Mouse (Mus musculus): ENCODE results near the gene Wnt3a. TPM values are rescaled to one million over a fixed set of nuclear protein-coding genes. Genes with fewer than 3 reads are reported as not detected.
A peak's percentile ranks its signal among the peaks of the same experiment; 100 is the strongest.

Gene Wnt3a
- polyA plus RNA-seq, 1 experiment from 2014 or later = 2.0 TPM

GRCm38 (mm10) chr11:59201216-59202002, 89.1 kb downstream of the Wnt3a start:
- Histone ChIP-seq H3K4me1 (replicated peaks; ENCODE audit: control insufficient read depth, insufficient read depth) (0 out of 2 replicates have a peak, but pooled peaks cover 2% of the 10 kb centered on the region), H3K36me3 (ENCODE audit: control insufficient read depth, insufficient read depth, low read length) (peaks cover 2% of the 10 kb centered on the region; the same call in 1 of the 2 replicates), H3K9ac (ENCODE audit: low read length) (peak overlapping the region; percentile 87), H3K27me3 (ENCODE audit: control insufficient read depth, insufficient read depth, low read length) (no peaks in the 10 kb centered on the region), H3K27ac (replicated peaks) (peak overlapping the region; percentile 83), H3K9me3 (ENCODE audit: control insufficient read depth, low read length) (no peaks in the 10 kb centered on the region), H3K4me2 (replicated peaks; ENCODE audit: low read depth) (peak overlapping the region; percentile 82), H3K4me3 (ENCODE audit: low read depth, low read length) (peak overlapping the region; percentile 85)
- TF ChIP-seq EP300 (optimal IDR thresholded peaks at IDR 0.05) = no peak
- no peak for TF ChIP-seq CTCF (IDR thresholded peaks at IDR 0.05; ENCODE audit: low read depth)
- ATAC-seq (ENCODE audit: low FRiP score, low TSS enrichment) = 0 out of 2 replicates have a peak, but pooled peaks have one; percentile 1
- WGBS = 23% methylated on average over 16 of the region's 16 CpGs
- DNase-seq (ENCODE audit: low spot score) = no peak

Small RNA genes within 50 kb of the gene (microRNA-seq; reads per million reads assigned to microRNA genes)
- not detected for gene Gm24756

Other genes with a start within 250 kb of the Wnt3a start
- gene Obscn, start 154.3 kb downstream of the Wnt3a start, polyA plus RNA-seq (2015; fragmentation: Nextera tagmentation; extraction: Ambion mirVana) = 0.24 and 0.28 TPM in 2 replicates
- 5.5 and 5.9 TPM in 2 replicates for gene Iba57, start 127.0 kb downstream of the Wnt3a start, polyA plus RNA-seq (2015; fragmentation: Nextera tagmentation; extraction: Ambion mirVana)
- 2.1 and 2.4 TPM in 2 replicates for gene Gjc2, start 107.5 kb downstream of the Wnt3a start, polyA plus RNA-seq (2015; fragmentation: Nextera tagmentation; extraction: Ambion mirVana)
- gene Guk1, start 98.5 kb downstream of the Wnt3a start, polyA plus RNA-seq (2015; fragmentation: Nextera tagmentation; extraction: Ambion mirVana) = 176 and 182 TPM in 2 replicates
- gene Mrpl55, start 88.3 kb downstream of the Wnt3a start, polyA plus RNA-seq (2015; fragmentation: Nextera tagmentation; extraction: Ambion mirVana) = 90.3 and 90.9 TPM in 2 replicates
- 21.3 and 21.5 TPM in 2 replicates for gene 2310033P09Rik, start 82.4 kb downstream of the Wnt3a start, polyA plus RNA-seq (2015; fragmentation: Nextera tagmentation; extraction: Ambion mirVana)
- gene Arf1, start 62.5 kb downstream of the Wnt3a start, polyA plus RNA-seq (2015; fragmentation: Nextera tagmentation; extraction: Ambion mirVana) = 536 and 549 TPM in 2 replicates
- 2.3 and 2.8 TPM in 2 replicates for gene Wnt9a, start 16.2 kb upstream of the Wnt3a start, polyA plus RNA-seq (2015; fragmentation: Nextera tagmentation; extraction: Ambion mirVana)
- gene Prss38, start 84.9 kb upstream of the Wnt3a start, polyA plus RNA-seq (2015; fragmentation: Nextera tagmentation; extraction: Ambion mirVana) = 0.07 TPM in 1 of 2 replicates, not detected in the other
- gene Jmjd4, start 159.3 kb upstream of the Wnt3a start, polyA plus RNA-seq (2015; fragmentation: Nextera tagmentation; extraction: Ambion mirVana) = 5.4 and 5.5 TPM in 2 replicates
- gene Snap47, start 160.4 kb upstream of the Wnt3a start, polyA plus RNA-seq (2015; fragmentation: Nextera tagmentation; extraction: Ambion mirVana) = 50.6 and 51.9 TPM in 2 replicates
- 3.4 and 3.8 TPM in 2 replicates for gene Zfp867, start 181.7 kb upstream of the Wnt3a start, polyA plus RNA-seq (2015; fragmentation: Nextera tagmentation; extraction: Ambion mirVana)
- 6.9 and 7.2 TPM in 2 replicates for gene Zkscan17, start 236.0 kb upstream of the Wnt3a start, polyA plus RNA-seq (2015; fragmentation: Nextera tagmentation; extraction: Ambion mirVana)